In genomic region chr1:177983582-177983981, GRCm38 (mm10) we compare ENCODE assay signal across 8 mouse cellular contexts. TPM values are rescaled to one million over a fixed set of nuclear protein-coding genes. Genes with fewer than 3 reads are reported as not detected.
A peak's percentile ranks its signal among the peaks of the same experiment; 100 is the strongest.
DNase-seq lines count a peak whose midpoint lies in the region; ATAC-seq and TF ChIP-seq lines count a peak whose summit lies in the region.
"Not testable (repeated sequence)": the region's sequence is repeated elsewhere in the genome, so short reads cannot be mapped to it uniquely, and the experiment has no call there.

No protein-coding gene starts in this region.

- TF ChIP-seq EP300 in liver, postnatal 0 days (IDR thresholded peaks at IDR 0.05; ENCODE audit: low read depth); stomach, postnatal 0 days (optimal IDR thresholded peaks at IDR 0.05): not testable (repeated sequence)

- not testable (repeated sequence) for H3K9me3 ChIP-seq in G1E (replicated peaks); embryonic facial prominence, embryonic 12.5 days; hindbrain, embryonic 12.5 days (replicated peaks); liver, postnatal 0 days (ENCODE audit: low read length); midbrain, embryonic 16.5 days (replicated peaks; ENCODE audit: control insufficient read depth, low read length, poor library complexity, severe bottlenecking); stomach, postnatal 0 days (ENCODE audit: control insufficient read depth, low read length)

- TF ChIP-seq CTCF in G1E (IDR thresholded peaks at IDR 0.05; ENCODE audit: low read depth, low read length); liver, postnatal 0 days (IDR thresholded peaks at IDR 0.05; ENCODE audit: low read depth); stomach, postnatal 0 days (IDR thresholded peaks at IDR 0.05; ENCODE audit: low read depth): not testable (repeated sequence)

- ATAC-seq in G1E (ENCODE audit: extremely low read depth, insufficient number of reproducible peaks, low FRiP score, poor library complexity, severe bottlenecking) = not testable (repeated sequence)
- peak; percentile 22 for ATAC-seq in embryonic facial prominence, embryonic 12.5 days (ENCODE audit: insufficient number of reproducible peaks, insufficient read depth, low FRiP score, low TSS enrichment)
- peak; percentile 43 for ATAC-seq in frontal cortex, adult (ENCODE audit: low TSS enrichment)
- ATAC-seq in hindbrain, embryonic 12.5 days (ENCODE audit: low FRiP score) = peak; percentile 63
- ATAC-seq in liver, postnatal 0 days = peak; percentile 24
- peak; percentile 66 for ATAC-seq in midbrain, embryonic 16.5 days
- peak; percentile 11 for ATAC-seq in stomach, postnatal 0 days (ENCODE audit: low FRiP score, low TSS enrichment)

- H3K36me3 ChIP-seq in G1E (replicated peaks); embryonic facial prominence, embryonic 12.5 days; hindbrain, embryonic 12.5 days; liver, postnatal 0 days (replicated peaks; ENCODE audit: insufficient read depth, low read length); midbrain, embryonic 16.5 days (ENCODE audit: control insufficient read depth, insufficient read depth, low read length); stomach, postnatal 0 days (ENCODE audit: control insufficient read depth, insufficient read depth, low read length): not testable (repeated sequence)

- peak overlapping the region; percentile 48 for H3K9ac ChIP-seq in embryonic facial prominence, embryonic 12.5 days
- peak overlapping the region; percentile 68 for H3K9ac ChIP-seq in hindbrain, embryonic 12.5 days
- H3K9ac ChIP-seq in liver, postnatal 0 days (replicated peaks) = peak overlapping the region; percentile 51
- H3K9ac ChIP-seq in midbrain, embryonic 16.5 days (ENCODE audit: low read depth, low read length) = peak overlapping the region; percentile 66
- H3K9ac ChIP-seq in stomach, postnatal 0 days (ENCODE audit: low read length) = peak overlapping the region; percentile 52

- WGBS in embryonic facial prominence, embryonic 12.5 days = 0% methylated on average over 21 of the region's 41 CpGs
- WGBS in hindbrain, embryonic 12.5 days = under 1% methylated on average over 16 of the region's 41 CpGs
- WGBS in liver, postnatal 0 days (ENCODE audit: insufficient replicate concordance) = no CpG with 5 or more reads among the region's 41 CpGs
- under 1% methylated on average over 19 of the region's 41 CpGs for WGBS in midbrain, embryonic 16.5 days
- 0% methylated on average over 23 of the region's 41 CpGs for WGBS in stomach, postnatal 0 days

- H3K4me2 ChIP-seq in embryonic facial prominence, embryonic 12.5 days (replicated peaks) = peak overlapping the region; percentile 54
- peak overlapping the region; percentile 52 for H3K4me2 ChIP-seq in hindbrain, embryonic 12.5 days (replicated peaks)
- peak overlapping the region; percentile 77 for H3K4me2 ChIP-seq in liver, postnatal 0 days (ENCODE audit: low read depth, low read length)
- peak overlapping the region; percentile 46 for H3K4me2 ChIP-seq in midbrain, embryonic 16.5 days (ENCODE audit: low read length)
- peak overlapping the region; percentile 58 for H3K4me2 ChIP-seq in stomach, postnatal 0 days (replicated peaks; ENCODE audit: low read depth)

- H3K27ac ChIP-seq in embryonic facial prominence, embryonic 12.5 days; hindbrain, embryonic 12.5 days; stomach, postnatal 0 days (replicated peaks): not testable (repeated sequence)
- peak overlapping the region; percentile 55; the same call in 1 of the 2 replicates for H3K27ac ChIP-seq in liver, postnatal 0 days (ENCODE audit: low read depth)
- peak overlapping the region; percentile 74 for H3K27ac ChIP-seq in midbrain, embryonic 16.5 days (ENCODE audit: low read length)

- not testable (repeated sequence) for H3K27me3 ChIP-seq in G1E (ENCODE audit: insufficient read depth, low read length); embryonic facial prominence, embryonic 12.5 days; hindbrain, embryonic 12.5 days; liver, postnatal 0 days (ENCODE audit: insufficient read depth, low read length); midbrain, embryonic 16.5 days (ENCODE audit: control insufficient read depth, insufficient read depth, low read depth, low read length); stomach, postnatal 0 days (ENCODE audit: control insufficient read depth, insufficient read depth, low read length)

- H3K4me3 ChIP-seq in G1E (ENCODE audit: low read depth, low read length) = peak overlapping the region; percentile 67
- peak overlapping the region; percentile 62 for H3K4me3 ChIP-seq in embryonic facial prominence, embryonic 12.5 days
- H3K4me3 ChIP-seq in hindbrain, embryonic 12.5 days = peak overlapping the region; percentile 63
- peak overlapping the region; percentile 62 for H3K4me3 ChIP-seq in liver, postnatal 0 days (ENCODE audit: low read depth, low read length)
- H3K4me3 ChIP-seq in midbrain, embryonic 16.5 days (ENCODE audit: low read depth, low read length) = peak overlapping the region; percentile 61
- H3K4me3 ChIP-seq in stomach, postnatal 0 days (ENCODE audit: low read depth, low read length) = peak overlapping the region; percentile 54

- not testable (repeated sequence) for DNase-seq in G1E (ENCODE audit: low spot score); liver, postnatal 0 days; stomach, postnatal 0 days (ENCODE audit: low spot score)
- peak; percentile 26 for DNase-seq in layer of hippocampus, adult 11-12 months (ENCODE audit: low spot score)

- H3K4me1 ChIP-seq in G1E (ENCODE audit: insufficient read depth, low read depth, low read length); embryonic facial prominence, embryonic 12.5 days; hindbrain, embryonic 12.5 days; liver, postnatal 0 days (ENCODE audit: insufficient read depth); midbrain, embryonic 16.5 days (ENCODE audit: control insufficient read depth, insufficient read depth, low read length); stomach, postnatal 0 days (replicated peaks; ENCODE audit: control insufficient read depth, insufficient read depth): not testable (repeated sequence)

RNA-seq across cellular contexts. Expression of gene Catspere2, which starts 0.4 kb away (rescaled TPM):
- total RNA-seq in G1E (2014; fragmentation: Nextera tagmentation) (not detected in 2 replicates), G1E (2017) (0.05 and 0.06 TPM in 2 replicates)
- polyA plus RNA-seq in G1E (2012) = not detected in 2 replicates
- 0.14 and 0.28 TPM in 2 replicates for polyA plus RNA-seq in embryonic facial prominence, embryonic 12.5 days (2016; fragmentation: Nextera tagmentation; extraction: Ambion mirVana)
- 0.20 and 0.40 TPM in 2 replicates for polyA plus RNA-seq in hindbrain, embryonic 12.5 days (2016; fragmentation: Nextera tagmentation; extraction: Ambion mirVana)
- polyA plus RNA-seq in liver, postnatal 0 days (2015; fragmentation: Nextera tagmentation; extraction: Ambion mirVana) = 0.05 and 0.07 TPM in 2 replicates
- 0.37 and 0.45 TPM in 2 replicates for polyA plus RNA-seq in midbrain, embryonic 16.5 days (2015; fragmentation: Nextera tagmentation; extraction: Ambion mirVana)
- polyA plus RNA-seq in stomach, postnatal 0 days (2015; fragmentation: Nextera tagmentation; extraction: Ambion mirVana) = 0.31 and 0.36 TPM in 2 replicates
